Mouse (Mus musculus) lung, postnatal 0 days (tissue): Measurements from ENCODE around the gene Pde4d. TPM values are rescaled to one million over a fixed set of nuclear protein-coding genes. Genes with fewer than 3 reads are reported as not detected.

Experiments used
- ATAC-seq: fragments of 200-750 bp; cut with Nextera tagmentation; 2 replicates; pipeline ENCODE4 v1.8.0; 2017; ENCODE audit warnings: moderate library complexity
- DNase-seq: peaks from one replicate; pipeline ENCODE4 v3.0.0-alpha.2; 2016; ENCODE audit warnings: low spot score
- H3K27ac ChIP-seq: fragments of 300-500 bp; sonication (generic); 2 replicates; pipeline ENCODE4 v1.5.1; 2014; ENCODE audit warnings: antibody characterized with exemption, mild to moderate bottlenecking, low read length, mixed read lengths
- H3K27me3 ChIP-seq: fragments of 300-500 bp; sonication (generic); replicated peaks from 2 replicates; pipeline ENCODE4 v1.6.1; 2014; ENCODE audit warnings: low read length, mixed read lengths; ENCODE audit not compliant: insufficient read depth
- H3K36me3 ChIP-seq: fragments of 300-500 bp; sonication (generic); 2 replicates; pipeline ENCODE4 v1.6.1; 2014; ENCODE audit warnings: low read length, mixed read lengths; ENCODE audit not compliant: insufficient read depth
- H3K4me1 ChIP-seq: fragments of 300-500 bp; sonication (generic); 2 replicates; pipeline ENCODE4 v1.6.1; 2014; ENCODE audit warnings: antibody characterized with exemption, low read depth, low read length, mixed read lengths; ENCODE audit not compliant: insufficient read depth
- H3K4me2 ChIP-seq: fragments of 300-500 bp; sonication (generic); replicated peaks from 2 replicates; pipeline ENCODE4 v1.6.1; 2014; ENCODE audit warnings: low read depth, mild to moderate bottlenecking, low read length, moderate library complexity, mixed read lengths
- H3K4me3 ChIP-seq: fragments of 300-500 bp; sonication (generic); 2 replicates; pipeline ENCODE4 v1.5.1; 2014; ENCODE audit warnings: low read depth, low read length
- H3K9ac ChIP-seq: fragments of 300-500 bp; sonication (generic); replicated peaks from 2 replicates; pipeline ENCODE4 v1.6.1; 2014; ENCODE audit warnings: low read depth, mild to moderate bottlenecking
- H3K9me3 ChIP-seq: fragments of 300-500 bp; sonication (generic); 2 replicates; pipeline ENCODE4 v1.6.1; 2016; ENCODE audit warnings: low read length, mixed read lengths
- CTCF ChIP-seq: IDR thresholded peaks from 2 replicates; pipeline ENCODE4 v1.5.1; 2016; ENCODE audit warnings: antibody characterized with exemption, mild to moderate bottlenecking
- EP300 ChIP-seq: IDR thresholded peaks from 2 replicates; pipeline ENCODE4 v1.6.1; 2016; ENCODE audit warnings: antibody characterized with exemption, mild to moderate bottlenecking, control low read depth
- WGBS: fragments of 180-500 bp; shearing (Covaris S2); extraction: QIAGEN DNeasy Blood & Tissue Kit; methylation state at CpG from one replicate; pipeline ENCODE4 v1.1.7; 2014; 5-methylcytosine and 5-hydroxymethylcytosine counted together
- polyA plus RNA-seq: library from polyadenylated mRNA; unstranded; fragments of >200 nt; fragmentation: Nextera tagmentation; extraction: Ambion mirVana; gene quantifications from 2 replicates; pipeline ENCODE4 v1.2.1, GENCODE M21; 2015

The Pde4d gene
- polyA plus RNA-seq, 1 experiment from 2014 or later, result 19.7 TPM

- DNase-seq (no peak), ATAC-seq (no peak)
- WGBS, result 74% methylated on average over 3 of the region's 3 CpGs
- Histone ChIP-seq H3K27ac (no peak overlapping the region), H3K4me1 (no peaks in the 10 kb centered on the region), H3K4me3 (no peak overlapping the region), H3K9ac (no peak overlapping the region), H3K36me3 (no peaks in the 10 kb centered on the region), H3K27me3 (no peaks in the 10 kb centered on the region), H3K4me2 (no peak overlapping the region), H3K9me3 (no peaks in the 10 kb centered on the region)
- no peak for TF ChIP-seq EP300
- no peak for TF ChIP-seq CTCF
Observed at GRCm38 (mm10) chr13:109533838-109534523, 1084.2 kb downstream of the Pde4d start.

GRCm38 (mm10) chr13:109534709-109535284 is 1085.0 kb downstream of the Pde4d start:
- DNase-seq, result no peak
- Histone ChIP-seq H3K36me3 (no peaks in the 10 kb centered on the region), H3K27ac (no peak overlapping the region), H3K4me3 (no peak overlapping the region), H3K27me3 (no peaks in the 10 kb centered on the region), H3K9me3 (no peaks in the 10 kb centered on the region), H3K9ac (no peak overlapping the region), H3K4me1 (no peaks in the 10 kb centered on the region), H3K4me2 (no peak overlapping the region)
- no peak for ATAC-seq
- TF ChIP-seq CTCF (no peak), EP300 (no peak)
- WGBS, result 52% methylated on average over 5 of the region's 5 CpGs

GRCm38 (mm10) chr13:109536636-109537035 is 1086.9 kb downstream of the Pde4d start:
- H3K4me3 ChIP-seq, result no peak overlapping the region
- DNase-seq, result no peak
- H3K4me2 ChIP-seq, result no peak overlapping the region
- ATAC-seq, result no peak
- no peaks in the 10 kb centered on the region for H3K36me3 ChIP-seq
- 49% methylated on average over 4 of the region's 4 CpGs for WGBS
- H3K4me1 ChIP-seq, result no peaks in the 10 kb centered on the region
- H3K9ac ChIP-seq, result no peak overlapping the region
- no peak overlapping the region for H3K27ac ChIP-seq
- TF ChIP-seq EP300, result no peak
- H3K9me3 ChIP-seq, result no peaks in the 10 kb centered on the region
- no peaks in the 10 kb centered on the region for H3K27me3 ChIP-seq

GRCm38 (mm10) chr13:109539371-109539770 is 1089.6 kb downstream of the Pde4d start:
- H3K27ac ChIP-seq, result no peak overlapping the region
- no peak overlapping the region for H3K4me3 ChIP-seq
- ATAC-seq, result no peak
- no peak overlapping the region for H3K9ac ChIP-seq
- no peaks in the 10 kb centered on the region for H3K9me3 ChIP-seq
- TF ChIP-seq EP300, result no peak
- TF ChIP-seq CTCF, result no peak
- DNase-seq, result no peak
- H3K27me3 ChIP-seq, result no peaks in the 10 kb centered on the region
- H3K36me3 ChIP-seq, result no peaks in the 10 kb centered on the region
- WGBS, result 44% methylated on average over 3 of the region's 3 CpGs
- no peak overlapping the region for H3K4me2 ChIP-seq
- H3K4me1 ChIP-seq, result no peaks in the 10 kb centered on the region

- DNase-seq (no peak), ATAC-seq (no peak)
- Histone ChIP-seq H3K27ac (no peak overlapping the region), H3K4me3 (no peak overlapping the region), H3K4me2 (no peak overlapping the region), H3K4me1 (no peaks in the 10 kb centered on the region), H3K9ac (no peak overlapping the region), H3K9me3 (no peaks in the 10 kb centered on the region), H3K27me3 (no peaks in the 10 kb centered on the region), H3K36me3 (no peaks in the 10 kb centered on the region)
- WGBS, result 68% methylated on average over 4 of the region's 4 CpGs
- TF ChIP-seq EP300, result no peak
Observed at GRCm38 (mm10) chr13:109544646-109545045, 1094.9 kb downstream of the Pde4d start.

GRCm38 (mm10) chr13:109546337-109546736 is 1096.6 kb downstream of the Pde4d start:
- no peak overlapping the region for H3K27ac ChIP-seq
- TF ChIP-seq CTCF (no peak), EP300 (no peak)
- H3K36me3 ChIP-seq, result no peaks in the 10 kb centered on the region
- H3K9me3 ChIP-seq, result no peaks in the 10 kb centered on the region
- ATAC-seq (no peak), DNase-seq (no peak)
- H3K4me2 ChIP-seq, result no peak overlapping the region
- no peak overlapping the region for H3K9ac ChIP-seq
- 68% methylated on average over 18 of the region's 18 CpGs for WGBS
- no peaks in the 10 kb centered on the region for H3K4me1 ChIP-seq
- H3K27me3 ChIP-seq, result no peaks in the 10 kb centered on the region
- H3K4me3 ChIP-seq, result no peak overlapping the region
